Mouse (Mus musculus): ENCODE data around the gene St6gal1.

Gene St6gal1

GRCm38 (mm10) chr16:23337317-23337716 lies 112.8 kb downstream of the St6gal1 start:
- DNase-seq (ENCODE audit: low spot score) = no peak

GRCm38 (mm10) chr16:23341254-23341653 lies 116.7 kb downstream of the St6gal1 start:
- DNase-seq (ENCODE audit: low spot score) = no peak

- DNase-seq (ENCODE audit: low spot score) = no peak
Observed at GRCm38 (mm10) chr16:23350802-23351201, 126.3 kb downstream of the St6gal1 start.

- no peak for DNase-seq (ENCODE audit: low spot score)
Observed at GRCm38 (mm10) chr16:23361031-23361430, 136.5 kb downstream of the St6gal1 start.

- no peak for DNase-seq (ENCODE audit: low spot score)
Observed at GRCm38 (mm10) chr16:23361434-23361970, 137.0 kb downstream of the St6gal1 start.

- DNase-seq (ENCODE audit: low spot score) = no peak
Observed at GRCm38 (mm10) chr16:23364328-23364990, 139.9 kb downstream of the St6gal1 start.

GRCm38 (mm10) chr16:23369124-23369523 lies 144.6 kb downstream of the St6gal1 start:
- DNase-seq (ENCODE audit: low spot score) = no peak

- DNase-seq (ENCODE audit: low spot score) = no peak
Observed at GRCm38 (mm10) chr16:23370724-23371123, 146.2 kb downstream of the St6gal1 start.

- DNase-seq (ENCODE audit: low spot score) = no peak
Observed at GRCm38 (mm10) chr16:23372340-23372739, 147.8 kb downstream of the St6gal1 start.

- no peak for DNase-seq (ENCODE audit: low spot score)
Observed at GRCm38 (mm10) chr16:23374068-23374467, 149.5 kb downstream of the St6gal1 start.

GRCm38 (mm10) chr16:23374938-23375337 lies 150.4 kb downstream of the St6gal1 start:
- no peak for DNase-seq (ENCODE audit: low spot score)

GRCm38 (mm10) chr16:23376189-23376588 lies 151.6 kb downstream of the St6gal1 start:
- no peak for DNase-seq (ENCODE audit: low spot score)

- DNase-seq (ENCODE audit: low spot score) = no peak
Observed at GRCm38 (mm10) chr16:23379536-23380230, 155.1 kb downstream of the St6gal1 start.

- DNase-seq (ENCODE audit: low spot score) = no peak
Observed at GRCm38 (mm10) chr16:23384304-23384703, 159.8 kb downstream of the St6gal1 start.

GRCm38 (mm10) chr16:23397931-23398330 lies 173.4 kb downstream of the St6gal1 start:
- DNase-seq (ENCODE audit: low spot score) = no peak

GRCm38 (mm10) chr16:23401463-23401862 lies 176.9 kb downstream of the St6gal1 start:
- no peak for DNase-seq (ENCODE audit: low spot score)

GRCm38 (mm10) chr16:23401959-23402358 lies 177.4 kb downstream of the St6gal1 start:
- DNase-seq (ENCODE audit: low spot score) = no peak

GRCm38 (mm10) chr16:23403008-23403755 lies 178.6 kb downstream of the St6gal1 start:
- DNase-seq (ENCODE audit: low spot score) = peak; percentile 81
